Mouse (Mus musculus) c-Kit-positive CD71-positive TER-119-positive erythroid progenitor cells, embryonic 14.5 days (primary cell): ENCODE results near the gene Tbc1d10c.

Source experiments
- DNase-seq: peaks from one replicate; pipeline ENCODE4 v3.0.0-alpha.2; 2013; ENCODE audit warnings: low spot score

The Tbc1d10c gene

DNA sequence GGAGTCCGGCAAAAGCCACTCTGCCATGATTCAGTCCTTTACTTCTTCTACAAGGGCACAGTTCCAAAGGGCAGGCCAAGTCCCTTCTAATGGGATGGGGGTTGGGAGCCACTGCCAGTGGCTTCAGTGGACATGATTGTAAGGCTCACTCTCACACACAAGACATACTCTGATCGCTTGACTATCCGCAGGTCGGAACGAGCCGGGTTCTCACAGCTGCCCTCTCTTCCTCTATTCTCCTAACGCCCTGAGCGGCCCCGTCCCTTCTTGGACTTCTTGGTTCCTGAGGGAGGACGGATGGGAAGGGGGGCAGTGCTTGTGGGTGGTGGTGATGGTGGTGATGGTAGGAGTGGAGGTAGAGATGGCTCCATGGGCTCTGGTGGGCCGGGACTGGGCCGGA, 34.3 kb downstream of the Tbc1d10c start:
- no peak for DNase-seq

DNA sequence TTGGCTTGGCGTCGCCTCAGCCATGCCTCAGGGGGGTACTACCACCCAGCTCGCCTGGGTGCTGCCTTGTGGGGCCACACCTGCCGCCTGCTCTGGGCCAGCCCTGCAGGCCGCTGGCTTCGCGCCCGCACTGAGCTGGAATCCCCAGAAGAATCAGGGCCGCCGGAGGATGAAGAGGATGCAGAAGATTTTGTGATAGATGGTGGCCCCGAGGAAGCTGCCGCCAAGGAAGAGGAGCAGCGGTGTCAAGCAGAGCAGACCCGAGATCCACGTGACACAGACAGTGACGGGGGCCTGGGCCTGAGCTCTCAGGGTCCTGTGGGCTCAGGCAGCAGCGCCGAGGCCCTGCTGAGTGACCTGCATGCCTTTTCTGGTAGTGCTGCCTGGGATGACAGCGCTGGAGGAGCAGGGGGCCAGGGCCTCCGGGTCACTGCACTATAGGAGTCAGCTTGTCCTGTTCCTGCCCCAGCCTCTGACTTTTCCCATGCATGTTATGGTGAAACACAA, 35.0 kb downstream of the Tbc1d10c start:
- DNase-seq, result no peak

DNA sequence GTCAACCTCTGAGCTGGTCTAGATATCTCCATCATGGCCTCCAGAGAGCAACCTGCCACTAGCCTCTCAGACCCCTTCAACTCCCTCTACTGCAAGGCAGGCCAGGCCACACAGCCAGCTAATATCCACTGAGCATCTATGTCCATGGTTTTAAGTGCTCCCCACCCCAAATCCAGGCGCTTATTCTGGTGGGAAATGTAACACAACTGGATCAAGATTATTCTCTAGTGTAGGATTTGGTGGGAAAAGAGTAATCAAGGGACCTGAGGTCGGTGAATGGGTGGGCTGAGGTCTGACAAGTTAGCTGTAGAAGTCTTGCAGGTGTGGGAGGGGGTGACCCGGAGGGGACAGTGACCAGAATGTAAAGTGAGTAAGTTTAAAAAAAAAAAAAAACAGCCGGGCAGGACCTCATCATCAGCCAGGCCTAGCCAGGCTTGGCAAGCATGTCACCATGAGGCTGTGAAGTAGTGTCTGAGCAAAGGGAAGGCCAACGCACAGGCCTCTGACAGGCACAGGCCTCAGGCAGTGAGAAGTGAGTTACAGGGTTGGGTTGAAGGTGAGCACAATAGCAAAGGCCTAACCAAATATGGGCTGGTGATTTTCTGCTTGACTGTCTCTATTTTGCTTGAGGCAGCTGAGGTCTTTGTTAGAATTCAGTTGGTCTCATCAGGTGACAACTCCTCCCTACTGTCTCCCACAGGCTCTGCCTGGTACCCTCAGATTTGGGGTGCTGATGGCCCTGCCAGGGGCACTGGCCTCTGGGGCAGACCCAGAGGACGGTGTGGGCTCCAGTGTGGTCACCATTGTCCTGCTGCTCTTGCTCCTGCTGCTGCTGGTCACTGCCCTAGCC, 35.6 kb downstream of the Tbc1d10c start:
- no peak for DNase-seq

DNA sequence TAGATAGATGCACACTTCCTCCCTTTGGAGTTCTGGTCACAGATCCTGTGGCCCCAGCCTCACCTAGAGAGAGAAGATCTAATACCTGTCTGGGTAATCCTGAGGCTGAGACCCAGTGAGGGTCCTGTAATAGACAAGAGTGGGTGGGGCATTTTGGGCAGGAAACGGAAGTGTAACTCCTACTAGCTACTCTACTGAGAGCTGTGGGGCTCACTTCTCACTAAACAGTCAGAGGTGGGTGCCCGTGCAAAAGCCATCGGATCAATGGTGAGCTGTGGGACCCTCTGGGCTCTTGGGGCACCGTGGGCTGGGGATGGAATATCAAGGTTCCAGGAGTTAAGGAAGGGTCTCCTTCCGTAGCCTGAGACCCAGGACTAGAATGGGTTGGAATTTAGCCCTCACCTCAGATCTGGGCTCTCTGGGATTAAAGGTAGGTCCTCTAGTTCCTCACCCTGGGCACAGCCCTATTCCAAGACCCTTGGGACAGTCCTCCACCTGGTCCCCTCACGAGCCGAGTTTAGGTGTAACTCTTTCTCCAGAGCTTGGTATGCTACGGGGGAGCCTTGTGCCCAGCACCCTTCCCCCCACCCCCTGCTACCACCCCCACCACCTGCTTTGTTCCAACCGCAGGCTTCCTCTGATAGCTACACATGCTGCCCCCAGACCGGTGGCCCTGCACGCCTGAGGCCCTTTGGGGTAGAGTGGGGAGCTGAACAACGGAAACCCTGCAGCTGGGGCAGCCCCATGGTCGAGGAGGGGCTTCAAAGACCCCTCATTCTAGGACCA, 36.5 kb downstream of the Tbc1d10c start:
- no peak for DNase-seq

DNA sequence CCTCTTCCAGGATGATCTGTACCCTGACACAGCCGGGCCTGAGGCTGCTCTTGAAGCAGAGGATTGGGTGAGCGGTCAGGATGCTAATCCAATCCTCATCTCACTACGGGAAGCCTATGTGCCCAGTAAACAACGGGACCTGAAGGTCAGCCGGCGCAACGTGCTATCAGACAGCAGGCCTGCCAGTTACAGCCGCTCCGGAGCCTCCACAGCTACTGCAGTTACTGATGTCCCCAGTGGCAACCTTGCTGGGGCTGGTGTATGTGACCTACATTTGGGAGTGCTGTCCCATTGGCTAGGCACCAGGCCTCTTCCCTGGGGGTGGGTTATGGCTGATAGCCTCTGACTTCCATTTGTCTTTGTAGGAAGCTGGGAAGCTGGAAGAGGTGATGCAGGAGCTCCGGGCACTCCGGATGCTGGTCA, 37.8 kb downstream of the Tbc1d10c start, which contains the start of gene Ptprcap:
Gene Ptprcap, plus strand, starts transcription at position 373 of the 423 bp plus-strand sequence.
- no peak for DNase-seq

DNA sequence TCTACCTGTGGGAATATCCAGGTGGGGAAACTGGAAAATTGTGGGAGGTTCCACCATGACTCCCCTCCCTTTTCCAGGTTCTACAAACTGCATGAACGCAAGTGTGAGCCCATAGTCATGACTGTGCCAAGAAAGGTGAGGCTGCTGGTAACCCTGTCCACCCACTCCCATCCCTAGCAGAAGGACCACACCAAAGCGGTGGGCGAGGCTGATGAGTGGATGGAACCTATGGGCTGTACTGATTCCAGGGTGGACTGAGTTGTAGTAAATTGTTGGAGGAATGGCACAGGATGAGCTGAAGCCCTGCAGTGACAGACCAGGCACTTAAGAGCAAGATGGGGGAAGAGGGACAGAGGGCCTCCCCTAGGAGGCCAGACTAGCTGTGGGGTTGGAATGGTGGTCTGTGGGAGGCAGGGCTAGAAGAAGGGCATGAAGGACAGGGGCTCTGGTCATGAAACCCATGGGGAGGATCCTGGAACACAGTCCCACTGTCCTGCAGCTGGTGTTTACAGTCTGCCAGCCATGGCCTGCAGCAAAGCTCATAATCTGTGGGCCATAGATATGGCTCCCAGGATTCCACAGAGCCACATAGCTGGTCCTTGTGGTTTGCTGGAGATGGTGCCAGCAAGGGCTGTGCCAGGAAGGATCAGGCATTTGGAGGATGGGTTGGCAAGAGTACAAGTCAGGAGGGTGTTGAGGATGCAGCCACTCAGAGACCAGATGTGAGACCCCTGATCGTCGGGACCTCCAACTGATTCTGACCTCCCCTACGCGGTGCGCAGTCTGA, 38.4 kb downstream of the Tbc1d10c start:
- DNase-seq, result no peak

DNA sequence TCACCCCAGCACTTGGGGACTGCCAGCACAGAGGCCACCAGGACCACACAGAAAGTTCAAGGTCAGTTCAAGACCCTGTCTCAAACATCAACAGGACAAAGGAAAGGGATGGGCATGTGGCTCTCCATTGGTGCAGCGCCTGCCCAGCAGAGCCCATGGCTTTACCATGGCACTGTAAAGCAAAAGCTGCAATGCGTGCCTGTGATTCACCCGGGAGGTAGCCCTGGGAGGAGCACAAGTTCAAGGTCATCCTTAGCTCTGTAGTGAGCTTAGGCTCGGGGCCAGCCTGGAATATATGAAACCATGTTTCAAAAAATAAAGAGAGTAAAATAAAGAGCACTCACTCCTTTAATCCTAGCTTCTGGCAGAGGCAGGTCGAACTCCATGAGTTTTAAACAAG, 39.2 kb downstream of the Tbc1d10c start:
- DNase-seq, result no peak

DNA sequence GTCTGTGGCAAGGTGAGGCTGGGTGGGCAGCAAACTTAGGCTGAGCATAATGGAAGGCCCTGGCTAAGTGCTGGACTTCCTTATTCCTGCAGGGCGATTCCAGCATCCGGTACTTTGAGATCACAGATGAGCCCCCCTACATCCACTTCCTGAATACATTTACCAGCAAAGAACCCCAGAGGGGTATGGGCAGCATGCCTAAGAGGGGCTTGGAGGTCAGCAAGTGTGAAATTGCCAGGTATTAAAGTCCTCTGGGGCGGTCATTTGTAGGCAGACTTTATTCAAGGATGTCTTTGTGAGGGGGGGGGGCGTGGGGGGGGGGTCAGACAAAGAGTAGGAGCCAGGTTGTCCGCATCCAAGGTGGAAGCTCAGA, 39.6 kb downstream of the Tbc1d10c start:
- DNase-seq, result no peak

DNA sequence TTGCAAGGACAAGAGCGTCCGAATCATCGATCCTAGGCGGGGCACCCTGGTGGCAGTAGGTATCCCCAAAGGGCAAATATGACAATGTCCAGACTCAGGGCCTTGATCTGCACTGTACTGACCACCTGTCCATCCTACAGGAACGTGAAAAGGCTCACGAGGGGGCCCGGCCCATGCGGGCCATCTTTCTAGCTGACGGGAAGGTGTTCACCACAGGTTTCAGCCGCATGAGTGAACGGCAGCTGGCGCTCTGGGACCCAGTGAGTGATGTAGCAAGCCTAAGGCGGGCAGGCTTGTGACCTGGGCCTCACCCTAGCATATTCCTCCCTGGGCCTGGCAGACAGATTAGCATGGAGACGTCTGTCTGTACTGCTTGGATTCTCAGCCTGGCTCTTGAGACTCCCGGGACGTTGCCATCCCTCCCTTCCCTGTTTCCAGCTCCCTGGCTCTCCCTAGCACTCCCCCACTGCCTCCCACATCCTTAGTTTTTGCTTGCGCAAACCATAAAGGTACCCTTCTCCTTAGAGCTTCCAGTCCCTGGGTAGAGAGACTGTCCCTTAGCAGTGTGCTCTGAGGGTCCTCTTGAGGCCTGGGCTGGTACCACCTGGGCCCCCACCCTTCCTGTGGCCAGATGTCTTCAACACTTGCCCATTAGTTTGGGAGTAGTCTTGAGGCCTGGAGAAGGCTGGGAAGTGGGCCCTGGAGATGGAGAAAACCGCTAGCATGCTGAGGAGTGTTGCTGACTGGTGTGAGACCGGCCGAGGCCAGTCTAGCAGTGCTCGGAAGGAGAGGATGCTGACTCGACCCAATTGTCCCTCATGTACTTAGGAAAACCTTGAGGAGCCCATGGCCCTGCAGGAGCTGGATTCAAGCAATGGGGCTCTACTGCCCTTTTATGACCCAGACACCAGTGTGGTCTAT, 40.3 kb downstream of the Tbc1d10c start:
- DNase-seq, result no peak

DNA sequence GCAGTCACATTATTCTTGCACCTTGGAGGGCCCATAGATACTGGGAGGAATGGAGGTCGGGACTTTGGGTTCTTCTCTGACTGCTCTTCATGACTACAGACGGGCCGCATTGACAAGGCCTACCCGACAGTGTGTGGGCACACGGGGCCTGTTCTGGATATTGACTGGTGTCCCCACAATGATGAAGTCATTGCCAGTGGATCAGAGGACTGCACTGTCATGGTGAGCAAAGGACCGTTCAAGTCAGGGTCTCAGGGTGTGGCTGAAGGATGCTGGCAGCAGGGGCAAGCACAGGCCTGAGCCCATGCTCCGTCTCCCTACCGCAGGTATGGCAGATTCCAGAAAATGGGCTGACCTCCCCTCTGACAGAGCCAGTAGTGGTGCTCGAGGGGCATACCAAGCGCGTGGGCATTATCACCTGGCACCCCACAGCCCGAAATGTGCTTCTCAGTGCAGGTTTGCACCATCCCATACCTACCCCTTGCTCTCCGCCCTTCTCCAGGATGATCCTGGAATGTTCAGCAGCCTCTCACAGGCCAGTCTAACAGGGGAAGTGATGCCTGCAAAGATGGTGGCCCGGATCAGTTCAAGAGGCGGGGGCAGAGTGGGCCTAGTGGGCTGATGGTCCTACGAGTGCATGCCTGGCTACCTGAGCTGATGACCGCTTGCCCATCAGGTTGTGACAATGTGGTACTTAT, 41.2 kb downstream of the Tbc1d10c start:
- DNase-seq, result no peak

DNA sequence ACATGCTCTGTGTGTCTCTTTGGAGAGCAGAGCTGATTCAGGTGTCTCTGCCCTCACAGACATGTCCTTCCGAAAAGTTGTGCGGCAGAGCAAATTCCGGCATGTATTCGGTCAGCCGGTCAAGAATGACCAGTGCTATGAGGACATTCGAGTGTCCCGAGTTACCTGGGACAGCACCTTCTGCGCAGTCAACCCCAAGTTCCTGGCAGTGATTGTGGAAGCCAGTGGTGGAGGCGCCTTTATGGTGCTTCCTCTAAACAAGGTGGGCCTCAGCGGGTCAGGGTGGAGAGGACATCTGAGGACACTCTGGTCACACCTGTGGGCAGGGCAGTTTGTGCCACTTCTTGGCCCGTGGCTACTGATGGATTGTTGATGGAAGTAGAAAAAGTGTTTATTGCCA, 41.8 kb downstream of the Tbc1d10c start:
- DNase-seq, result no peak

DNA sequence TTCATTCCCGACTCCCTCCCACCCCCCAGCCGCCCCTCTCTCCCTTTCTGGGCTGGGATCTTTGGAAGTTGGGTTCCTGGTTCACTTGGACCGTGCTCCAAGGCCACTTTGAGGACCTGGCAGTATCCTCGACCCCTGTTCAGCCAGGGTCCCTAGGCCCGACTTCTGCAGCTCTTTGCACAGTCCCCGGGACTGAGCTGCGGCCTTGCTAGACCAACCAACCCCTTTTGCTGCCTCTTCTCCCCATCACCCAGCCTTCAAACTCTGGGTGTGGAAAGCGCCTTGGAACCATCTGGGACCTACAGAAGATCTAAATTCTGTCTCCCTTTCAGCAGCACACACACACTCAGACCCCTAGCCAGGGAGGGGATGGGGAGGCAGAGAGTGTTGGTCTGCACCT, 42.3 kb downstream of the Tbc1d10c start:
- no peak for DNase-seq

DNA sequence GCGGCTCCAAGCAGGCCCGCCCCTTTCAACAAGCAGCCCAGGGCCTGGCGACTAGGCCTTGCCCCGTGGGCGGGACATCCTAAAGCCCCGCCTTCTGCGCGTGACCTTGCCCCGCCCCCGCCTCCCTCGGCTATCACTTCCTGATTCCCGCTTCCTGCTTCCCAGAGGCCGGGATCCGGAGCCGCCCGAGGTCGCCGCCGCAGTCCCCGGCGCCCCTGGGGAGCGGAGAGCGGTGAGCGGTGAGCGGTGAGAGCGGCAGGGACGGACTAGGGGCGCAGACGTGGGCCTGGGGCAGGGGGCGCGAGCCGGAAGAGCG, 42.6 kb downstream of the Tbc1d10c start, which contains the start of gene Coro1b:
Gene Coro1b, plus strand, starts transcription at position 129 of the 316 bp plus-strand sequence.
- DNase-seq, result peak; percentile 85

DNA sequence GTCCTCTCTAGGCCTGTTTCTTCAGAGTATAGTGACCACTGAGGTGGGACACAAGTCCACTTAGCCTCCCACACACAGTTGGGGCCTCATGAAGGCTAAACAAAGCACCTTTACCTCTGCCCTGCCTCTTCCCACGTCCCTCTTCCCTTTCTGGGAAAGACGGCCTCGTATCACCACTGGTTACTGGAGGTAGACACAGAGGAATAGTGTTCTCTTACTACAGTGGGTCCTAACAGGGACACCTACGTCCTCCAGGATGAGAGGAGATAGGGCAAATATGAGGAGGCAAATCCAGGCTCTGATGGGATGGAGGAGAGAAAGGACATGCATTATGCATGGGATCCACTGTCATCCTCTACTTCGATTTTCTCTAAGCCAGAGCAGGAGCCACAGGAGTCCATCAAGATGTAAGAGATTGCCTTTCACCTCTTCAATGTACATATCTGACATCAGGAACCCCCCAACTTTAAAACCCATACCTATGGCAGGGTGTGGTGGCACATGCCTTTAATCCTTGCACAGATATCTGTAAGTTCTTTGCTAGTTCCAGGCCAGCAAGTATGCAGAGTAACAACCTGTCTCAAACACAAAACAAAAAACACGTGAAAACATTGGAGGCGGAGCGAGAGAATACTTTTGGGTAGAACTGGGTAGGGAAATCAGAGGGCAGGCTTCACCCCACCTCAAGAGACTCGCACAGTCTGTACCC, 43.1 kb downstream of the Tbc1d10c start:
- DNase-seq, result no peak

DNA sequence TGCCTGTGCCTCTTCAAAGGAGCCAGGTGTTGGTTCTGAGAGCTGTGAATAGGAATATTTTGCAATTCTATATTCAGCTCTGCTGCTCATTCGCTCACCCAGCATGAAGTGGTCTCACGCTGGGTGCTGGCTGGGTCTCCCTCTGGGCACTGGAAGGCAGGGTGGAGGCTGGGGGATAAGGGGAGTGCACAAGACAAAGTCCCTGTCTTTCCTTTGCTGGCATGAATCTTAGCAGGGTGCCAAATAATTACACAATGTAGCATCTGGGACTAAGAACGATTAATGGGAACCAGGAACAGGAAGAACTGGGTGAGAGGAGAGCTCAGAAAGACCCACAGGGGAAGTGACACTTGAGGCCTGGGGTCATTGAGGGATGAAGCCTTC, 44.1 kb downstream of the Tbc1d10c start:
- DNase-seq, result no peak

DNA sequence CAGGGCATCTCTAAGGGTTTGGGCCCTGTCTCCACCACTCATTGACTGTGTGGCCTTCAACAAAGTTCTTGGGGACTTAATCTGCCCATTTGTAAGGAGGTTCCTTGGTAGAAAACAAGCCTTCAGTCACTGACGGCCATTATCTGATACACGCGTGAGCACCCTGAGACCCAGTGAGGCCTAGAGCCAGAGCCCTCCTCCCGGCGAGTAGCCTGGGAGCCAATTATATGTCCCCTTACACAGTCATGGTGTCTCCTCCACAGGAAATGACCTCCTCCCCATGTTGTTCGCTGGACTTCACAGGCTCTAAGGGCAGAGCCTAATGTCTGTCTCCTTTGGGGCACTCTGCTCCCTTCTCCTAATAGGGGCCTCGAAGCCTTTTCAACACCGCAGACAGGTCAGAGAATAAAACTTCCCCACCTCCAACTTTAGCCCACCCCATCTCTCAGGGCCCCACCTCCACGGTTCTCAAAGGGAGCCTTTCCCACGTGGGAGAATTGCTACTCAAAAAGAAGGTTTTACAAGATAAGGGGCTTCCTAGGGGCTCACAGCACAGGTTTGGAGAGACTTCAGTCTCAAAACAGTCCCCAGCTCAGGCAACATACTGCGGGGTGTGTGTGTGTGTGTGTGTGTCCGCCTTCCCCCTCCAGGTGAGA, 44.6 kb downstream of the Tbc1d10c start:
- no peak for DNase-seq

DNA sequence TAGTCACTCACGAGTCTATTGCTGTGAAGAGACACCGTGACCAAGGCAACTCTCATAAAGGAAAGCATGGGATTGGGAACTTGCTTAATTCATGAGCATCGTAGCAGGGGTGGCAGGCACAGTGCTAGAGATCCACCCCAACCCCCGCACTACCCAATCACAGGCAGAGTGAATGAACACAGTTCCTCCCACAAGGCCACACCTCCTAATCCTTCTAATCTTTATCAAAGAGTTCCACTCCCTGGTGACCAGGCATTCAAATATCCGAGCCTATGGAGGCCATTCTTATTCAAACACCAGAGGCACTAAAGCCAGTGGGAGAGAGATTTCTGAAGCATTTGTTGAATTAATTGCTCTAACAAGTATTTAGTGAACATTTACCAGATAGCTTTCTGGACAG, 45.1 kb downstream of the Tbc1d10c start:
- DNase-seq, result no peak

DNA sequence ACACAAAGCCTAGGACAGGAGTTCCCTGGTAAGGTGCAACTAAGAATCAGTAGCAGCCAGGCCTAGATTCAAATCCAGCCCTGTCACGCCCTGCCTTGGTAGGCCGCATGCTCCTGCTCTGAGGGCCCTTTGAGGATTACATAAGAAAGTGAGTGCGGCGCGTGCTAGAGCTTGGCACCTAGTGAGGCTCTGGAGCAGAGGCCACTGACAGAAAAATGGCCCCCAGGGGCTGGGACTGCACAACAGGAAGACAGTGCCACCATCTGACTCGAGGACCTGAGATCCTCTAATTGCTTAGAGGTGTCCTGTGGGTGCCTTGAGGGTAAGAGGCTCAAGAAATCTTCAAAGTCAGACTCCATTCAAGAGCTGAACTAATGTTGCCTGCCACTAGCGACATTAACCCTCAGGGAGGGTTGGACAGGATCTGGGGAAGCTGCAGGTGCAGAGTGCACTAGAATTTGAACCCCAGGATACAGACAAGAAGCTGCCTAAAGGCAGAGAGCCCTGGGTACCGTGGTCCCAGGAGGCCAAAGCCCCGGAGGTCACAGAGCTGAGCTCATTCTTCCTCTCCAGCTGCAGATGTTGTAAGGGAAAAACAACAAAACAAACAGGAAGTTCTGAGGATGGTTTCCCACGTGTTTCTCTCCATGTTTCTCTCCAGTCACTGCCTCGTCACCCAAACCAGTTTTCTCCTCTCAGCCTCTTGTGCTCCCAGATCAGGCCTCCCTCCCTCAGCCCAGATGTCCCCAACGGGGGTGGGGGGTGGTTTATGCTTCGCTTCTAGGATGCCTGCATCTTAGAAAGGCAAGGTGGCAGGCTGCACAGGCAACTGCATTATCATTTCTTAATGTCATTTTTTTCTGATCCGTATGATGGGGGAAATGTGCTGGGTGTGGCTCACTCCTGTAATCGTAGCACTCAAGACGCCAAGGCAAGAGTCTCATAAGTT, 46.3 kb downstream of the Tbc1d10c start:
- no peak for DNase-seq
